Mouse (Mus musculus) gastrocnemius, postnatal 10 days (tissue): ENCODE data around the gene Rassf10. TPM values are rescaled to one million over a fixed set of nuclear protein-coding genes. Genes with fewer than 3 reads are reported as not detected.
A peak's percentile ranks its signal among the peaks of the same experiment; 100 is the strongest.
"Not testable (repeated sequence)": the region's sequence is repeated elsewhere in the genome, so short reads cannot be mapped to it uniquely, and the experiment has no call there.

ENCODE experiments used
- DNase-seq: peaks from one replicate; pipeline ENCODE4 v3.0.0; 2021; ENCODE audit warnings: mixed read lengths
- long read RNA-seq, 2 experiments: library from polyadenylated mRNA; stranded (forward); transcript quantifications; one replicate each; pipeline ENCODE4 v2.0.0; 2021
- total RNA-seq, 2 experiments: library from RNA; stranded (reverse); gene quantifications; 2 replicates each; pipeline ENCODE4 v1.2.3; 2021

The Rassf10 gene
- under 1 TPM; 0.59 to 0.70 TPM for total RNA-seq
- long read RNA-seq, experiment 1, transcript Rassf10-201 (1 exons, 3,496 nt) = major isoform, 5 of 5 reads
- long read RNA-seq, experiment 1, partial matches to known transcripts = 0 of 5 reads
- long read RNA-seq, experiment 1, other reads (novel, unspliced or antisense) = 0 of 5 reads
- long read RNA-seq, experiment 2, partial matches to known transcripts = 0 of 2 reads
- long read RNA-seq, experiment 2, other reads (novel, unspliced or antisense) = 0 of 2 reads

DNA sequence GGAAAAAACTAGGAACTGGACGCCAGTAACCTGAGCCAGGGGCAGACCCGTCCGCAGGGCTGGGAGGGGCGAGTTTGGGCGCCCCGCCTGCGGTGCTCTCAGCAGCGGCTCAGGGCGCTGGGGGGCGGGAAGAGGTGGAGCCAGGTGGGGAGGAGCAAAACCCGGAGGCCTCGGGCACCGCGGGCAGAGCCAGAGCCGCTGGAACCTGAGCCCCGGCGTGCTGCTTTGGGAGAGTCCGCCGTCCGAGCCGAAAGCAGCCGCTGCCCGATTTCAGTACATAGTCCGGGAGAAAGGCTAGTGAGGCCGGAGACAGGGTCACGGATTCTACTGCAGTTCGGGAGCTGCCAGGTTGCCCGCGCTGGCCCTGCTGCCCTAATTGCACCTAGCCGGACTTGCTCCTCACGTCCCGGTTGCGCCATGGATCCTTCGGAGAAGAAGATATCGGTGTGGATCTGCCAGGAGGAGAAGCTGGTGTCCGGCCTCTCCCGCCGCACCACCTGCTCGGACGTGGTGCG is at the start of gene Rassf10:
TSS of gene Rassf10 (plus strand) at position 186 of the 515 bp plus-strand sequence.
- peak; percentile 63 for DNase-seq

DNA sequence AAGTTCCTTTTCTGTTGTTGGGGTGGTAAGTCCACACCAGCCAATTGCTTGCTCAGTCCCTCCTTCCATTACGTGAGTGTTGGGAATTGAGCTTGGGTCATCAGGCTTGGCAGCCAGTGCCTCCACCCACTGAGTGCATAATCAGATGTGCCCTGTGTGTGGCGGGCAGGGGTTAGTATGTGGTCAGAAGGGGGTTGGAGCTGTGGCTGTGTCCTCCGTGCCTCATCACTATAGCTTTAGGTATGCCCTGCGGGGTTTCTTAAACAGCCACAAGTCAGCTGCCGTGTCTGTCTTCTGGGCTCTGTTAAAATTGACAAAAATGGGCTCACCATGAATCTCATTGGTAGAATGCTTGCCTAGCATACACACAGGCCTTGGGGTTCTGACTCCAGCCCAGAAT is 46.9 kb upstream of the Rassf10 start:
- DNase-seq = no peak

DNA sequence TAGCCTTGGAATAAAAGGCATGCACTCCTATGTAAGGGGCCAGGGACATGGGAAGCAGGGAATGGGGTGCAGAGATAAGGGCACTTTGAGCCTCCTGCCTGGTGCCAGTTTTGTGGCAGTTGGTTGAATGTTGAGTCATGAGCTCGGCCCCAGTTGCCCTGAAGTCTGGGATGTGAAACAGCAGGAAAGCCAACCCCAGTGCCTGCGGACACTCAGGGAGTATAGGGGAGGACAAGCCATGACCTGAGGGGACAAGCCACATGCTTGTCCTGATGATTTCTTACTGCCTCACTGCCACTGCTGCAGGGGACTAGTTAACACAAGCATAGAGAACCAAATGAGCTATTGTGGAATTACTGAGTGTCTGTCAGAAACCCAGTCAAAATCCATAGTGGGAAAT is 46.3 kb upstream of the Rassf10 start:
- DNase-seq = no peak

DNA sequence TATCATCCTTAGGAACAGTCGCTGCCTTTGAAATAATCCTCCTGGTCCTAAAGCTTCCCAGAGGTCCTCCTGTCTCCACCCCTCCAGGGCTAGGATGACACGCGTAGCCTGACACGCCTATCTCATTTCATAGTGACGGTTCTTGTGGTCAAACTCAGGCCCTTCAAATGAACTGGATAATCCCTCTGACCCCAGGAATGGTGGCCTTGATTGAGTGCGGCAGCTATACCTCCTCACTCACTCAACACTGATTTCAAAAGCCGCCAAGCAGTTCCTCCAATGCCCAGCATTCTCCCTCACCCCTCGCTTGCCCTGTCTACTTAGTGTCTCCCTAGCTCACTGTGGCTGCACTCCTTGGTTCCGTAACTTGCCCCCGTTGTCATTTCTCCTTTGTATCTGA is 44.6 kb upstream of the Rassf10 start:
- no peak for DNase-seq

DNA sequence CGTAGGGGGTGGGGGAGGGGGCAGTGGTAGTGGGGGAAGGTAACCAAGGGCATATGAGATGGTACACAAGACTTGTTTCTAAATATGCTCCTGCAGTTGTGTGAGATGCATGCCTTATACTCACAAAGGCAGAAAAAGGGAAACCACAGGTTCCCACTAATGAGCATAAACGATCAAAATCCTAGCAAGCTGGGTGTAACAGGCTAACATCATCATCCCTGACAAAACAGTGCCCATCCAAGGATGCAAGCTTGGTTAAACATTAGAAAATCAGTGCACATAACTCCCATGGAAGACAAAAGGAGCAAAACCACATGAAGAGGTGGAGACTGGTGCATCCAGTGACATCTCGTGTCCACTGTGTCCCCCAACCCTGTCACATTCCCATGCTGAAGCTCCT is 40.8 kb upstream of the Rassf10 start:
- no peak for DNase-seq

- DNase-seq = no peak
These were observed 38.2 kb upstream of the Rassf10 start for GRCm38 (mm10) chr7:112915571-112915970.

- DNase-seq = no peak
These were observed 36.0 kb upstream of the Rassf10 start for GRCm38 (mm10) chr7:112917613-112918278.

GRCm38 (mm10) chr7:112918279-112918991 is 35.3 kb upstream of the Rassf10 start:
- DNase-seq = peak; percentile 50

GRCm38 (mm10) chr7:112919845-112920244 is 33.9 kb upstream of the Rassf10 start:
- peak; percentile 58 for DNase-seq

- DNase-seq = no peak
These were observed 31.0 kb upstream of the Rassf10 start for GRCm38 (mm10) chr7:112922801-112923200.

GRCm38 (mm10) chr7:112923712-112924111 is 30.1 kb upstream of the Rassf10 start:
- DNase-seq = no peak

GRCm38 (mm10) chr7:112930669-112931068 is 23.1 kb upstream of the Rassf10 start:
- DNase-seq = no peak

DNA sequence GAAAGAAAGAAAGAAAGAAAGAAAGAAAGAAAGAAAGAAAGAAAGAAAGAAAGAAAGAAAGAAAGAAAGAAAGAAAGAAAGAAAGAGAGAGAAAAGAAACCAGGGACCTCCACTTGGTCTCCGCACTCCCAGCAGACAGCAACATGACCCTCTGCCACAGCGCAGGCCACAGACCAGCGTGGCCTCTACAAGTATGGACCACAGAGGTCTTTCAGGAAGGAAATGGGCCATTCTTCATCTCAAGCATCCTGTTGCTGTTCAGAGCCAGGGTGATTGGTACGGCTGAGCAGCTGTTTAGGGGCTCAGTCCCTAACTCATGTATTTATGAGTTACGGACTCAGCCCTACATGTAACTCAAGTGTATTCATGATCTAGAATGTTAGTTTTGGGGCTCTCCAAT is 17.9 kb upstream of the Rassf10 start:
- not testable (repeated sequence) for DNase-seq

GRCm38 (mm10) chr7:112937089-112937488 is 16.7 kb upstream of the Rassf10 start:
- DNase-seq = no peak

- DNase-seq = no peak
These were observed 14.8 kb upstream of the Rassf10 start for GRCm38 (mm10) chr7:112938959-112939358.

GRCm38 (mm10) chr7:112942567-112942966 is 11.2 kb upstream of the Rassf10 start:
- DNase-seq = no peak

DNA sequence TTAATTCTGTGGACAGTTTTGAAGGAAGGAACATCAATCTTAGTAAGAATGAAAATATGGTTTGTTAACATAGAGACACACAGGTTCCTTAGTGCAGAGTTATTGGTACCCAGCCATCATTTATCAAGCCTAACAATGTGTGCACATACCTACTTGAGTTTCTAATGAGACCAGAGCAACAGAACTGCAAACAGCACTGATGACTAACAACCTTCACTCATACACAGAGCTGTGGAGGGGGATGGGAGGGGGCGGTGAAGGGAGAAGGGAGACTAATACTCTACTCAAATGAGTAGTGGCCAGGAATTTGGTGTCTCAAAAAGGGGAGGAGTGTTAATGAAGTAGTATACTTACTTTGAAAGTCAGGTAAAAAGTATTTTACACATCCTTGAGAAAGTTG is 10.7 kb upstream of the Rassf10 start:
- DNase-seq = no peak

DNA sequence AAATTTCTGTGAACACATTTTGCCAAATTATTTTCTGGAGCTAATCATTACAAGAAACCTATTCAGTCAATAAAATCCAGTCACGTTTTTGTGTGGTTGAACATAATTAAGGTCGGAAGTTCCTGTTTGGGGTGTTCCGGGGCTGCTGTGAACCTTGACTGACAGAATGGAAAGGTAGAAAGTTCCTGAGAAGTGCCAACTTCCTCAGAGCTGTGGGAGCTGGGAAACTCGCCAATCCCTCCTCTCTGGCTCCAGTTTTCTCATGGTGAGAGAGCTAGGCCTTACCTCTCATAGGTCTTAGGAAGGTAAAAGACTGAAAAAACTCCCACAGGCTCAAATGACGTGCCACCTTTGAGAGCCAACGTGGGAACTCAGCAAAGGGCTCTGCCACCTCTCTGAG is 7.1 kb upstream of the Rassf10 start:
- DNase-seq = no peak

GRCm38 (mm10) chr7:112954351-112955102 is 765 bp downstream of the Rassf10 start:
- peak; percentile 29 for DNase-seq

DNA sequence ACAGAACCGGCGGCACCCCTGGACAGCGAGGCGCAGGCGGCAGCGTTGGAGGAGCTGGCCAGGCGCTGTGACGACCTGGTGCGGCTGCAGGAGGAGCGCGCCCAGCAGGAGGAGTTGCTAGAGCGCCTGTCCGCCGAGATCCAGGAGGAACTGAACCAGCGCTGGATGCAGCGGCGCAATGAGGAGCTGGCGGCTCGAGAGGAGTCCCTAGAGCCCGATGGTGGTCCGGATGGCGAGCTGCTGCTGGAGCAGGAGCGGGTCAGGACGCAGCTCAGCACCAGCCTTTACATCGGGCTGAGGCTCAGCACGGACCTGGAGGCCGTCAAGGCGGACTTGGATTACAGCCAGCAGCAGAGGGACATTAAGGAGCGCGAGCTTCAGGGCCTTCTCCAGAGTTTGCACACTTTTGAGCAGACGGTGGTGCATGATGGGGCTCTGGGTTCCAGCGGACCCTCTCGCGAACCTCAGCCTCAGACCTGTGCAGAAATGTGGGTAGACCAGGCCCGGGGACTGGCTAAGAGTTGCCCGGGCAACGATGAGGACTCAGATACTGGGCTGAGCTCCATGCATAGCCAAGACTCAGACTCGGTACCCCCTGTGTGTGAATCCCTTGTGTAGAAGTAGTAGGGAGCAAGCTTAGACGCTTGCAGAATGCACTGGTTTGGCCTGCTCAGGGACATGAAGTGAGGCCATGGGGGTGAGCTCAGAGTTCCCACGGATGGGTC is 1.5 kb downstream of the Rassf10 start:
- DNase-seq = peak; percentile 25

- DNase-seq = no peak
These were observed 2.2 kb downstream of the Rassf10 start for GRCm38 (mm10) chr7:112955955-112956354.

- DNase-seq = no peak
These were observed 3.2 kb downstream of the Rassf10 start for GRCm38 (mm10) chr7:112956961-112957360.
